Mouse (Mus musculus): ENCODE data around the gene Tmem238. TPM values are rescaled to one million over a fixed set of nuclear protein-coding genes. Genes with fewer than 3 reads are reported as not detected.

Gene Tmem238
- polyA plus RNA-seq, 1 experiment from 2014 or later: 14.6 TPM

- H3K9ac ChIP-seq: peak overlapping the region; percentile 91
- WGBS (ENCODE audit: insufficient replicate concordance): 2% methylated on average over 64 of the region's 64 CpGs
- peaks cover 53% of the 10 kb centered on the region for H3K4me1 ChIP-seq (replicated peaks)
- peak overlapping the region; percentile 96 for H3K4me2 ChIP-seq
- H3K9me3 ChIP-seq (replicated peaks): no peaks in the 10 kb centered on the region
- H3K27ac ChIP-seq: peak overlapping the region; percentile 81
- peak; percentile 45 for ATAC-seq (ENCODE audit: low read depth)
- H3K4me3 ChIP-seq (replicated peaks): peak overlapping the region; percentile 76
- peak; percentile 60 for DNase-seq
- no peaks in the 10 kb centered on the region for H3K27me3 ChIP-seq
- peaks cover 20% of the 10 kb centered on the region for H3K36me3 ChIP-seq
Measured at GRCm38 (mm10) chr7:4788499-4789435, 689 bp downstream of the Tmem238 start.

GRCm38 (mm10) chr7:4783667-4784268 is 5.7 kb downstream of the Tmem238 start:
- peak overlapping the region; percentile 19; the same call in 1 of the 2 replicates for H3K9ac ChIP-seq
- no peaks in the 10 kb centered on the region for H3K9me3 ChIP-seq (replicated peaks)
- ATAC-seq (ENCODE audit: low read depth) (peak; percentile 69), DNase-seq (peak; percentile 57)
- peaks cover 39% of the 10 kb centered on the region for H3K27me3 ChIP-seq
- peaks cover 48% of the 10 kb centered on the region for H3K4me1 ChIP-seq (replicated peaks)
- no peak overlapping the region for H3K4me3 ChIP-seq (replicated peaks)
- 0 out of 2 replicates have a peak overlapping the region, but pooled peaks have one; percentile 1 for H3K4me2 ChIP-seq
- H3K36me3 ChIP-seq: peaks cover 15% of the 10 kb centered on the region; the same call in 1 of the 2 replicates
- WGBS (ENCODE audit: insufficient replicate concordance): 46% methylated on average over 14 of the region's 14 CpGs
- no peak overlapping the region for H3K27ac ChIP-seq

GRCm38 (mm10) chr7:4782759-4783158 is 6.7 kb downstream of the Tmem238 start, which contains the start of the genes Il11 and Tmem190:
Gene Il11 (minus strand): TSS chr7:4782859.
Gene Tmem190 (plus strand): TSS chr7:4782937.
- peaks cover 49% of the 10 kb centered on the region for H3K27me3 ChIP-seq
- no peak within 1 kb of the TSS for H3K27ac ChIP-seq
- no peak within 1 kb of the TSS for H3K4me3 ChIP-seq (replicated peaks)
- 74% methylated on average over 2 of the region's 2 CpGs for WGBS (ENCODE audit: insufficient replicate concordance)
- DNase-seq: no peak
- no peaks in the 10 kb centered on the region for H3K9me3 ChIP-seq (replicated peaks)
- H3K9ac ChIP-seq: no peak within 1 kb of the TSS
- H3K4me1 ChIP-seq (replicated peaks): peaks cover 40% of the 10 kb centered on the region
- ATAC-seq (ENCODE audit: low read depth): no peak
- H3K4me2 ChIP-seq: 0 out of 2 replicates have a peak within 1 kb of the TSS, but pooled peaks have one; percentile 1
- H3K36me3 ChIP-seq: peaks cover 15% of the 10 kb centered on the region; the same call in 1 of the 2 replicates

- WGBS (ENCODE audit: insufficient replicate concordance): 37% methylated on average over 3 of the region's 3 CpGs
- no peak overlapping the region for H3K4me2 ChIP-seq
- H3K4me3 ChIP-seq (replicated peaks): no peak overlapping the region
- peaks cover 39% of the 10 kb centered on the region for H3K4me1 ChIP-seq (replicated peaks)
- no peak for ATAC-seq (ENCODE audit: low read depth)
- H3K27me3 ChIP-seq: peaks cover 55% of the 10 kb centered on the region
- no peak for DNase-seq
- H3K27ac ChIP-seq: no peak overlapping the region
- H3K9me3 ChIP-seq (replicated peaks): no peaks in the 10 kb centered on the region
- H3K9ac ChIP-seq: no peak overlapping the region
- peaks cover 15% of the 10 kb centered on the region; the same call in 1 of the 2 replicates for H3K36me3 ChIP-seq
Measured at GRCm38 (mm10) chr7:4782130-4782529, 7.3 kb downstream of the Tmem238 start.

GRCm38 (mm10) chr7:4779921-4780320 is 9.5 kb downstream of the Tmem238 start:
- H3K27me3 ChIP-seq: peaks cover 77% of the 10 kb centered on the region
- no peak overlapping the region for H3K9ac ChIP-seq
- ATAC-seq (ENCODE audit: low read depth): no peak

GRCm38 (mm10) chr7:4777851-4778637 is 11.4 kb downstream of the Tmem238 start:
- Histone ChIP-seq H3K27me3 (peaks cover 94% of the 10 kb centered on the region), H3K9me3 (replicated peaks) (no peaks in the 10 kb centered on the region), H3K36me3 (no peaks in the 10 kb centered on the region), H3K27ac (no peak overlapping the region), H3K4me1 (replicated peaks) (peaks cover 22% of the 10 kb centered on the region), H3K4me3 (replicated peaks) (no peak overlapping the region), H3K9ac (no peak overlapping the region), H3K4me2 (no peak overlapping the region)
- ATAC-seq (ENCODE audit: low read depth): no peak
- WGBS (ENCODE audit: insufficient replicate concordance): 15% methylated on average over 20 of the region's 20 CpGs
- no peak for DNase-seq

More at GRCm38 (mm10) chr7:4779921-4780320, 9.5 kb downstream of the Tmem238 start:
- Histone ChIP-seq H3K36me3 (peaks cover 7% of the 10 kb centered on the region; the same call in 1 of the 2 replicates), H3K27ac (no peak overlapping the region), H3K9me3 (replicated peaks) (no peaks in the 10 kb centered on the region), H3K4me2 (no peak overlapping the region), H3K4me3 (replicated peaks) (no peak overlapping the region), H3K4me1 (replicated peaks) (peaks cover 39% of the 10 kb centered on the region)
- no peak for DNase-seq
- WGBS (ENCODE audit: insufficient replicate concordance): 4% methylated on average over 5 of the region's 5 CpGs

GRCm38 (mm10) chr7:4776861-4777830 is 12.3 kb downstream of the Tmem238 start:
- peak; percentile 55 for ATAC-seq (ENCODE audit: low read depth)
- no peak overlapping the region for H3K9ac ChIP-seq
- H3K9me3 ChIP-seq (replicated peaks): no peaks in the 10 kb centered on the region
- peak overlapping the region; percentile 60 for H3K4me2 ChIP-seq
- H3K27ac ChIP-seq: no peak overlapping the region
- peak overlapping the region; percentile 44 for H3K4me3 ChIP-seq (replicated peaks)
- H3K27me3 ChIP-seq: peaks cover 87% of the 10 kb centered on the region
- H3K36me3 ChIP-seq: no peaks in the 10 kb centered on the region
- DNase-seq: no peak
- 2% methylated on average over 54 of the region's 56 CpGs for WGBS (ENCODE audit: insufficient replicate concordance)
- H3K4me1 ChIP-seq (replicated peaks): peaks cover 17% of the 10 kb centered on the region

GRCm38 (mm10) chr7:4776131-4776530 is 13.3 kb downstream of the Tmem238 start:
- 42% methylated on average over 10 of the region's 10 CpGs for WGBS (ENCODE audit: insufficient replicate concordance)
- DNase-seq (no peak), ATAC-seq (ENCODE audit: low read depth) (no peak)
- Histone ChIP-seq H3K4me2 (no peak overlapping the region), H3K9me3 (replicated peaks) (no peaks in the 10 kb centered on the region), H3K27ac (no peak overlapping the region), H3K4me3 (replicated peaks) (no peak overlapping the region), H3K4me1 (replicated peaks) (peaks cover 17% of the 10 kb centered on the region), H3K36me3 (no peaks in the 10 kb centered on the region), H3K9ac (no peak overlapping the region), H3K27me3 (peaks cover 83% of the 10 kb centered on the region)

GRCm38 (mm10) chr7:4771202-4771601 is 18.3 kb downstream of the Tmem238 start, which contains the start of gene Fam71e2:
Gene Fam71e2 (minus strand): TSS chr7:4771302.
- no peak within 1 kb of the TSS for H3K27ac ChIP-seq
- no peak within 1 kb of the TSS for H3K4me3 ChIP-seq (replicated peaks)
- no peak within 1 kb of the TSS for H3K4me2 ChIP-seq
- no peaks in the 10 kb centered on the region for H3K36me3 ChIP-seq
- H3K27me3 ChIP-seq: peaks cover 47% of the 10 kb centered on the region
- H3K9me3 ChIP-seq (replicated peaks): no peaks in the 10 kb centered on the region
- WGBS (ENCODE audit: insufficient replicate concordance): 48% methylated on average over 3 of the region's 5 CpGs
- ATAC-seq (ENCODE audit: low read depth): no peak
- H3K4me1 ChIP-seq (replicated peaks): no peaks in the 10 kb centered on the region
- DNase-seq: no peak
- no peak within 1 kb of the TSS for H3K9ac ChIP-seq
